Comparison of ENCODE assay signal across 13 mouse cellular contexts in the genomic region with DNA sequence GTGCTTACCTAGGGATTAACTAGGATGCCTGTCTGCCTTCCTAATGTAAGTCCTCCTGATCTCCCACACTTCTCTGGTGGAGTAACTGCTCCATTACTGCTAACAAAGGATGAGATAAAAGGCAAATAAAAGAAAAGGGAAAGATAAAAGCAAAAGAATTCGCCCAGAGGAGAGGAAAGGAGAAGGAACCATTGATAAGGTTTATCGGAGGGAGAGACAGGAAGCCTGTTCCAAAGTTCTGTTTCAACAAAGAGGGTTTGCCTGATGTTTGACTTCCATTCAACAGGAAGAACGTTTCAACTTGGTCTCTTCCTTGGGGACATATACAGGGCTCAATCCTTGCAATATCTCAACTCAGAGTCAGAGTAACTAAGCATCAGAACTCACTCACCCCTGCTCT.
"Had no signal": no experiment of that assay in that cellular context is flagged by ENCODE, and none has a peak within 500 bp of the region (broad histone marks: within the 10 kb centered on the region; RNA-seq: fewer than 3 reads in every experiment).

No protein-coding gene starts in this region.

- DNase-seq: kidney, postnatal 14 days; lung, embryonic 14.5 days; lung, postnatal 10 days; lung, postnatal 4 days; right cerebral cortex, postnatal 14 days; thymus, adult 2 months; thymus, postnatal 25 days had no signal

- H3K27ac ChIP-seq: kidney, embryonic 15.5 days; limb, embryonic 12.5 days; liver, embryonic 12.5 days; midbrain, embryonic 10.5 days; stomach, embryonic 15.5 days had no signal

- H3K4me3 ChIP-seq: kidney, embryonic 15.5 days; limb, embryonic 12.5 days; liver, embryonic 12.5 days; midbrain, embryonic 10.5 days; stomach, embryonic 15.5 days had no signal

- H3K4me1 ChIP-seq: kidney, embryonic 15.5 days; stomach, embryonic 15.5 days had no signal

- H3K4me2 ChIP-seq: kidney, embryonic 15.5 days; limb, embryonic 12.5 days; liver, embryonic 12.5 days; lung, embryonic 14.5 days; stomach, embryonic 15.5 days had no signal

- H3K9ac ChIP-seq: kidney, embryonic 15.5 days; limb, embryonic 12.5 days; liver, embryonic 12.5 days; lung, embryonic 14.5 days; stomach, embryonic 15.5 days had no signal

- ATAC-seq: liver, embryonic 12.5 days; midbrain, embryonic 16.5 days had no signal

- H3K9me3 ChIP-seq: kidney, embryonic 15.5 days; limb, embryonic 12.5 days; liver, embryonic 12.5 days; stomach, embryonic 15.5 days had no signal

- H3K27me3 ChIP-seq: kidney, embryonic 15.5 days; limb, embryonic 12.5 days; liver, embryonic 12.5 days; stomach, embryonic 15.5 days had no signal

- H3K36me3 ChIP-seq: kidney, embryonic 15.5 days; limb, embryonic 12.5 days; liver, embryonic 12.5 days; midbrain, embryonic 10.5 days; stomach, embryonic 15.5 days had no signal
